Mouse (Mus musculus) v-Abl transformed pro-B cells (cell line): ENCODE measurements at regions not wholly inside any gene's neighbourhood (a gene's known extent, or its start where the extent isn't known, plus 50 kb on each side); places are given as distances from the start of the nearest gene placed in this dataset.
"Not testable (repeated sequence)": the region's sequence is repeated elsewhere in the genome, so short reads cannot be mapped to it uniquely, and the experiment has no call there.

ENCODE experiments used
- in situ Hi-C, 2 experiments: fragments of 400-800 bp; cut with MboI; formaldehyde crosslinking; loops; one replicate each; pipeline ENCODE4 v1.15.1; 2025; ENCODE audit not compliant: unreplicated experiment in 2 of 2

DNA sequence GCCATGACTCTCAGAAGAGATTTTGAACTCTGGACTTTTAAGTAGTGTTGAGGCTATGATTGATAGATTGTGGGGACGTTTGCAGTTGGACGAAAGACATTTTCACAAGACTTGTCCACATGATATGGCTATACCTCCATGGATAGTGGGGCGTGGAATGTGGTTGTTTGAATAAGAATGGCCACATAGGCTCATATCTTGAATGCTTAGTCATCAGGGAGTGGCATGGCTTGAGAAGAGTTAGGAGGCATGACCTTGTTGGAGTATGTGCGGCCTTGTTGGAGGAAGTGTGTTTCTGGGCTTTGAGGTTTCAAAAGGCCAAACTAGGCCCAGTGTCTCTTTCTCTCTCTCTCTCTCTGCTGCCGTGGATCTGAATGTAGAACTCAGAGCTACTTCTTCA is 204.7 kb upstream of the Pclo start:
- in situ Hi-C loops: no loop called here

DNA sequence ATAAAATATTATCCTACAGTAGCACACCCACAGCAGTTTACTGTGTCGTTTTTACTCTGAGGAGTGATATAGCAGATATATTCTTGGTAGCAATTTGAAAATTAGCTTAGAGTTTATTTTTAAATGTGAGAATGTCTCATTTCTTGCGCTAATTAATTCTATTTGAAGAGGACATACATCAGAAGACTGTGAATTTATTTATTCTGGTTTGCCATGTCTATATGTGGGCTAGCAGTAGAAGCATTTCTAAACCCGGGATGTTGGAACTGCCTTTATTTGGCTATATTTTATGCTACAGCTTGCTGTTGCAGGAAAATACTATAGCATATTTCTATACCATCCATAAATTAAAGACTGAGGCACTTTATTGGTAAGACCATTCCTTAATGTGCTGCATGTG is 203.0 kb upstream of the Pclo start:
- in situ Hi-C loops: no loop called here

DNA sequence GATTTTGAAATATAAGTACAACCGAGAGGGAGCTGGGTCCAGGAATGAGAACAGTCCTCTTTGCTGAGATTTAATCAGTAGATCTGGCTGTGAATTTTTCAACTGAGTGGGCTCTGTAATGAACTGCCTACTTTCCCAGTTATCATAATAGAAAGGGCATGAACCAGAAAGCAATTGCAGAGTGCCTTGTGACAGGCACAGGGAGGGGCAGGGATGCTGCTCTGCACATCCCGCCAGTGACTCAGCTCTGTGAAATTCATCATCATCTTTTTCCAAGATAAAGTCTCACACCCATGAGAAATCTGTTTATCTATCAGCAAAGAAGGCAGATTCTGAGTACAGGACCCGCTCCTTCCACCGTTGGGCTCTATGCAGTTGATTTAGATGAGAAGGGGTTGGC is 194.5 kb upstream of the Pclo start:
- in situ Hi-C loops: no loop called here

DNA sequence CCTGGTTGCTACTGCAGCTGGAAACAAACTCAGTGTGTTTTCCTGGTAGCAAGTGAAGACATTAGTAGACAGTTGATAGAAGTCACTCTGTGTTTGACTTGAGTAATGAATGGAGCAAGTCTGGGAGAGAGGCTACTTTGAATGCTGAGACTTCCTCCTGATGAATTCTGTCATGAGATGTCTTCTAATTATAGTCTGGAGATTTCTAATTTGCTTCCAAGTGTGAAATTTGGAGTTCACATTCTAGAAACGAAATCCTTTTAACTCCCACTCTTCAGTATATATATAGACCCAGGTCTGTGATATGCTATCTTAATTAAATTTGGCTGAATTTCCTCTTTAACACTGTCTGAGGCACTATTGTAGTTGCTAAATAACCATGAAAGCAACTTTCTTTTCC is 192.7 kb upstream of the Pclo start:
- in situ Hi-C loops: no loop called here

DNA sequence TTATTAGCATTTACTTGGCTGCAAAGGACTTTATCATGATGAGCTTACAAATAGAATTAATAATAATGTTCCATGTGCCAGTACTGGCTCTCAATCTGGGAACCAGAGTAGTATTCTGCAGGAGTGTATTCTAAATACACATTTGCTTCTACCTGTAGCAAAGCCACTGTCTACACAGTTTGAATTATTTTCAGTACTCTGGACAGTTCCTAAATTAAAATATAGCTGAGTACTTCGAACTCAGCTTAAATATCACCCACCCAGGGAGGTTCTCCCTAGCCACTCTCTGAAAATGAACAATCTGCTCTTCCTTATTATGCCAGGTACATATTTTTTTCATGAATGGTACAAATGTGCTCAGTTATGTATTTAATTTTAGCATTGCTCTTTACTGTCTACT is 154.3 kb upstream of the Pclo start:
- in situ Hi-C loops: no loop called here

DNA sequence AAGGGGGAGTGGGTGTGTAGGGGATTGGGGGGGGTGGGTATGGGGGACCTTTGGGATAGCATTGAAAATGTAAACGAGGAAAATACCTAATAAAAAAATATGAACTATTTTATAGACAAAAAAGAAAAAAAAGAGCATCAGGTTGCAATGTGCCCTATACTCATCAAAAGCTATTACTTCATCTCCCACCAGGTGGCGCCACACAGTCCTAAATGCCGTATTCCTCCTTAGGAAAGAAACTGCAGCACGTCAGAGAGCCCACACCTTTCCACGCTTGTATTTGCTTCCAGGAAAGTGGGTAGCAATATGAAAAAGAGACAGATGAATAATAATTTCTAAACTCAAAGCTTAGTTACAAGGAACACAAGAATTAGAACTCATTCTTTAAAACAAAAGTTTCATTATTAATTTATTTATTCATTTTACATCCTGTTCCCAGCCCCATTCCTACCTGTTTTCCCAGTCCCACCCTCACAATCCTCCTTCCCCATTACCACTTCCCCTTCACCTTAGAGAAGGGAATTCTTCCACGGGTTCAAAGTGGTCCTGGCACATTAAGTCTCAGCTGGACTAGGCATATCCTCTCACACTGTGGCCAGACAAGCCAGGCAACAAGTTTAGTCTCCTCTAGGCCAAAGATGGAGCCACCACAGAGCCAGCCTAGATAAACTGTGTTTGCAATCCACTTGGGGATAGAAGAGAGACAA is 125.4 kb upstream of the Pclo start:
- in situ Hi-C loops: no loop called here

DNA sequence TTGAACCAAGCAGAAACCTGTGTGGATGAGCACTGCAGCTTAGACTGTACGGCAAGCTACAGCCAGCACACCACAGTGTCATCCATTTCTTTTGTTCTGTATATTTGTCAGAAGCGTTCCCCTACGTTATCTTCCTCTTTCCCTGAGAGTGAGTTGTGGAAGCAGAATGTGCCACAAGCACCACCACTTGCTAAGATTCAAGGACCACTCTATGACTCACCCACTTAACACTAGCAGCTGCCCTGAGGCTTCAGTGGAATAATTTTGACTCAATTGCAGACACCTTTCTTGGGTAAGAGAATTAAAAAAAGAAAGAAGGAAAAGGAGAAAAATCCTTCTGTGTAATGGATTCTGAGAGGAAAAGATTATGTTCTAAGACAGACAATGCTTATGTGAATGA is 122.9 kb upstream of the Pclo start:
- in situ Hi-C loops: loop anchor here (5.0 kb wide), 1 partner anchor 416 kb away; no protein-coding TSS in a partner anchor

DNA sequence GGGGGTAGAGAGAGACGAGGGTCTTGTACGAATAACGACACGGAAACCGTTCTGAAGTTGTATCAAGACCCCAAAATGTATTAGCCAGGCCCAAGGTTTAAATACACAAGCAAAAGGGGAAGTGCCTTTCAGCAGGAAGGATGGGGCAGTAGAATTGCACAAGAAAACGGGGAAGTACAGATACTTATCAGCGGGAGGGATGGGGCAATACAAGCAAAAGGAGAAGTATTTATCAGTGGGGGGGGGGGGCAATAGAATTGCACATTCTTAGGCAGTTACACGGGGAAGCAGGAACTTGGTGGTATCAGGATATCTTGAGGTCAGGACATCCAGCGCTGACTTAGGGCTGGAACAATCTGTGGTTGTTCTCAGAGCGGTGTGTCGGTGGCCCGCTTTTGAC is 111.3 kb upstream of the Pclo start:
- in situ Hi-C loops: not testable (repeated sequence)

DNA sequence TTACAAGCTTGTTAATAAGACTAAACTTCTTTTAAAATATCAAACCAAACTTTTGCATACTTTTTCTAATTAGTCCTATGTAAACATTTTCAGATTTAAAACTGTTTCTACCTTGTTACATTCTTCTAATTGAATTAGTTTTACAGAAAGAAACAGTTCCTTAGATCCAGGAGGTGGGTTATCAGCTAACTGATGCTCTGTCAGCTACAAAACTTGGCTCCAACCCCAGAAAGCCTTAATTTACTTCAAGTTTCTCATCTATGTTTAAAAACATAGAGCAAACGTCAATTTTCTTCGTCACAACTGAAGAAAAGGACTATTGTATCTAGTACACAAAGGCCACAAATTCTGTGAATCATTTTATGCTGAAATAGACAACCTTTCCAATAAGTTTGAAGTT is 110.4 kb upstream of the Pclo start:
- in situ Hi-C loops: no loop called here

DNA sequence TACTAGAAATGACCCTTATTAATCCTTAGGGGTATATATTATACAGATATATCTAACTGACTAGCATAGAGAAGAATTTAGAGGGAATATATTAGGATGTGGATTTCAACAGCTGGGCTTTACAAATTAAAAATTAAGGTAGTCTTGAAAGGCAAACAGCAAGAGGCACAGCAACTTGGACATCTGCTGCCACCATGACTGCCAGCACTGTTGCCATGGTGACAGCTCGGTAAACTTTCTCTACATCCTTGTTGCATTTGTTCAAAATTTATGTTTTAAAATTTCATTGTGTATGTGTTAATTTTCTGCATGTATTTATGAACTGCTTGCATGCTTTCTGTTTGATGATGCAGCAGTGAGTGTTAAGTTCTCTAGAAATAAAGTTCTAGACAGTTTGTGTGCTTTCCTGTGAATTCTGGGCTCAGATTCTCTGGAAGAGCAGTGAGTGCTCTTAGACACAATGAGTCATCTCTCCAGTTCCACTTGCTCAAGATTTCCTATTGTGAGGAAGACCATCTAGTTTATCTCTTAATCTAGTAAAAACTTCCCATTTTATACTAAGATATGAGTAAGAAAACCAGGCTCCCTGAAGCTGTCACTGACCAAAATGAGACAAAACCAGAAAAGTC is 99.4 kb upstream of the Pclo start:
- in situ Hi-C loops: no loop called here

DNA sequence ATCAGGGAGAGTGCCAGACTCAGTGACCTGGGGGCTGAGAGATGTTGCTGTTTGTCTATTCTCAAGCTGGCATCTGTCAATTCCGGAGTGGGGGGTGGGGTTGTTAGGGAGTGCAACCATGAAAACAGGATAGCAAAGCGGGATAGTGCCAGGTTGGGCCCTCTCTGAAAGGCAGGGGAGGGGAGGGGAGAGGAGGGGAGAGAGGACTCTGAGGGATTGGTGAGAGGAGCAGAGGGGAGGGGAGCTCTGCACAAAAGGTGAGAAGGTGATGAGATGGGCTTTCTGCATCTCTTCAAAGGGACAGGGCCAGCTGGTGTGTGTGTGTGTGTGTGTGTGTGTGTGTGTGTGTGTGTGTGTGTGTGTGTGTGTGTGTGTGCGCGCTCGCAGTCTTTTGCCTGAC is 61.6 kb upstream of the Pclo start:
- in situ Hi-C loops: no loop called here
